Mouse (Mus musculus) heart, adult 2 months (tissue): ENCODE measurements around the gene Fgfr2.

Source experiments
- CTCF ChIP-seq: fragments of 200-600 bp; IDR thresholded peaks from 2 replicates; pipeline ENCODE4 v1.8.1; 2022; ENCODE audit warnings: antibody characterized with exemption, mild to moderate bottlenecking, moderate library complexity
- EP300 ChIP-seq: fragments of 200-500 bp; IDR thresholded peaks from 2 replicates; pipeline ENCODE4 v1.6.1; 2011; ENCODE audit warnings: low read depth, low read length, control low read depth; ENCODE audit not compliant: insufficient read depth
- POLR2A ChIP-seq: fragments of 200-500 bp; IDR thresholded peaks from 2 replicates; pipeline ENCODE4 v1.6.1; 2011; ENCODE audit warnings: mild to moderate bottlenecking, low read depth, low read length, control low read depth; ENCODE audit not compliant: insufficient read depth

GRCm38 (mm10) chr7:132372752-132373513 is 750.2 kb downstream of the Fgfr2 start:
- no peak for TF ChIP-seq CTCF
- no peak for TF ChIP-seq POLR2A
- TF ChIP-seq EP300: no peak
